Mouse (Mus musculus): Measurements from ENCODE around the gene Zbtb40. TPM values are rescaled to one million over a fixed set of nuclear protein-coding genes. Genes with fewer than 3 reads are reported as not detected.
A peak's percentile ranks its signal among the peaks of the same experiment; 100 is the strongest.

The Zbtb40 gene
- total and polyA plus RNA-seq, 2 experiments from 2014 or later: 1.2 to 7.5 TPM

- no peak overlapping the region for H3K27ac ChIP-seq (ENCODE audit: low read depth, low read length)
- H3K4me3 ChIP-seq (ENCODE audit: low read depth, low read length): no peak overlapping the region
- peaks cover 45% of the 10 kb centered on the region for H3K27me3 ChIP-seq (ENCODE audit: insufficient read depth, low read length)
- no peak overlapping the region for H3K4me2 ChIP-seq (ENCODE audit: low read depth, low read length, poor library complexity, severe bottlenecking)
- 64% methylated on average over 5 of the region's 5 CpGs for WGBS
- H3K9me3 ChIP-seq (ENCODE audit: low read length): no peaks in the 10 kb centered on the region
- no peak overlapping the region for H3K9ac ChIP-seq (replicated peaks; ENCODE audit: low read length, poor library complexity, severe bottlenecking)
- no peak for ATAC-seq (ENCODE audit: low FRiP score)
- H3K4me1 ChIP-seq (ENCODE audit: insufficient read depth, low read length): no peaks in the 10 kb centered on the region
- H3K36me3 ChIP-seq (ENCODE audit: insufficient read depth, low read length): no peaks in the 10 kb centered on the region
- no peak for DNase-seq (ENCODE audit: low spot score)
- no peak for TF ChIP-seq CTCF (IDR thresholded peaks at IDR 0.05)
Observed at GRCm38 (mm10) chr4:137053810-137054209, 5.2 kb upstream of the Zbtb40 start.

- peaks cover 26% of the 10 kb centered on the region; the same call in 1 of the 2 replicates for H3K27me3 ChIP-seq (ENCODE audit: insufficient read depth, low read length)
- H3K4me3 ChIP-seq (ENCODE audit: low read depth, low read length): peak overlapping the region; percentile 91
- H3K4me1 ChIP-seq (ENCODE audit: insufficient read depth, low read length): no peaks in the 10 kb centered on the region; the same call in 1 of the 2 replicates
- peak overlapping the region; percentile 80 for H3K27ac ChIP-seq (ENCODE audit: low read depth, low read length)
- ATAC-seq (ENCODE audit: low FRiP score) (peak; percentile 70), DNase-seq (ENCODE audit: low spot score) (peak; percentile 42)
- no peaks in the 10 kb centered on the region for H3K9me3 ChIP-seq (ENCODE audit: low read length)
- peak overlapping the region; percentile 62 for H3K9ac ChIP-seq (replicated peaks; ENCODE audit: low read length, poor library complexity, severe bottlenecking)
- no peaks in the 10 kb centered on the region for H3K36me3 ChIP-seq (ENCODE audit: insufficient read depth, low read length)
- no peak for TF ChIP-seq CTCF (IDR thresholded peaks at IDR 0.05)
- under 1% methylated on average over 52 of the region's 52 CpGs for WGBS
- H3K4me2 ChIP-seq (ENCODE audit: low read depth, low read length, poor library complexity, severe bottlenecking): peak overlapping the region; percentile 81
Observed at GRCm38 (mm10) chr4:137047840-137048549, 606 bp downstream of the Zbtb40 start.

GRCm38 (mm10) chr4:137046110-137046509 is 2.5 kb downstream of the Zbtb40 start:
- TF ChIP-seq CTCF (IDR thresholded peaks at IDR 0.05): no peak
- Histone ChIP-seq H3K4me1 (ENCODE audit: insufficient read depth, low read length) (peaks cover 4% of the 10 kb centered on the region; the same call in 1 of the 2 replicates), H3K36me3 (ENCODE audit: insufficient read depth, low read length) (no peaks in the 10 kb centered on the region), H3K27me3 (ENCODE audit: insufficient read depth, low read length) (peaks cover 10% of the 10 kb centered on the region; the same call in 1 of the 2 replicates), H3K9ac (replicated peaks; ENCODE audit: low read length, poor library complexity, severe bottlenecking) (no peak overlapping the region), H3K4me3 (ENCODE audit: low read depth, low read length) (no peak overlapping the region), H3K9me3 (ENCODE audit: low read length) (no peaks in the 10 kb centered on the region), H3K27ac (ENCODE audit: low read depth, low read length) (no peak overlapping the region), H3K4me2 (ENCODE audit: low read depth, low read length, poor library complexity, severe bottlenecking) (no peak overlapping the region)
- ATAC-seq (ENCODE audit: low FRiP score): no peak
- DNase-seq (ENCODE audit: low spot score): no peak
- WGBS: 71% methylated on average over 5 of the region's 5 CpGs

GRCm38 (mm10) chr4:137044516-137044915 is 4.1 kb downstream of the Zbtb40 start:
- H3K4me1 ChIP-seq (ENCODE audit: insufficient read depth, low read length): peaks cover 5% of the 10 kb centered on the region; the same call in 1 of the 2 replicates
- no peak for DNase-seq (ENCODE audit: low spot score)
- H3K27me3 ChIP-seq (ENCODE audit: insufficient read depth, low read length): no peaks in the 10 kb centered on the region
- H3K9ac ChIP-seq (replicated peaks; ENCODE audit: low read length, poor library complexity, severe bottlenecking): no peak overlapping the region
- TF ChIP-seq CTCF (IDR thresholded peaks at IDR 0.05): no peak
- H3K9me3 ChIP-seq (ENCODE audit: low read length): no peaks in the 10 kb centered on the region
- WGBS: 28% methylated on average over 5 of the region's 5 CpGs
- H3K4me2 ChIP-seq (ENCODE audit: low read depth, low read length, poor library complexity, severe bottlenecking): peak overlapping the region; percentile 25; the same call in 1 of the 2 replicates
- no peak overlapping the region for H3K4me3 ChIP-seq (ENCODE audit: low read depth, low read length)
- no peaks in the 10 kb centered on the region for H3K36me3 ChIP-seq (ENCODE audit: insufficient read depth, low read length)
- peak overlapping the region; percentile 39 for H3K27ac ChIP-seq (ENCODE audit: low read depth, low read length)
- ATAC-seq (ENCODE audit: low FRiP score): no peak

- H3K36me3 ChIP-seq (ENCODE audit: insufficient read depth, low read length): no peaks in the 10 kb centered on the region
- 27% methylated on average over 11 of the region's 11 CpGs for WGBS
- H3K27ac ChIP-seq (ENCODE audit: low read depth, low read length): peak overlapping the region; percentile 39; the same call in 1 of the 2 replicates
- DNase-seq (ENCODE audit: low spot score) (peak; percentile 30), ATAC-seq (ENCODE audit: low FRiP score) (no peak)
- no peaks in the 10 kb centered on the region for H3K27me3 ChIP-seq (ENCODE audit: insufficient read depth, low read length)
- H3K9me3 ChIP-seq (ENCODE audit: low read length): no peaks in the 10 kb centered on the region
- no peak overlapping the region for H3K9ac ChIP-seq (replicated peaks; ENCODE audit: low read length, poor library complexity, severe bottlenecking)
- H3K4me2 ChIP-seq (ENCODE audit: low read depth, low read length, poor library complexity, severe bottlenecking): peak overlapping the region; percentile 25
- TF ChIP-seq CTCF (IDR thresholded peaks at IDR 0.05): no peak
- H3K4me1 ChIP-seq (ENCODE audit: insufficient read depth, low read length): peaks cover 5% of the 10 kb centered on the region; the same call in 1 of the 2 replicates
- no peak overlapping the region for H3K4me3 ChIP-seq (ENCODE audit: low read depth, low read length)
Observed at GRCm38 (mm10) chr4:137043799-137044198, 4.8 kb downstream of the Zbtb40 start.

- Histone ChIP-seq H3K9me3 (ENCODE audit: low read length) (no peaks in the 10 kb centered on the region), H3K4me3 (ENCODE audit: low read depth, low read length) (no peak overlapping the region), H3K4me2 (ENCODE audit: low read depth, low read length, poor library complexity, severe bottlenecking) (no peak overlapping the region), H3K9ac (replicated peaks; ENCODE audit: low read length, poor library complexity, severe bottlenecking) (no peak overlapping the region), H3K36me3 (ENCODE audit: insufficient read depth, low read length) (no peaks in the 10 kb centered on the region), H3K27me3 (ENCODE audit: insufficient read depth, low read length) (no peaks in the 10 kb centered on the region), H3K27ac (ENCODE audit: low read depth, low read length) (no peak overlapping the region), H3K4me1 (ENCODE audit: insufficient read depth, low read length) (peaks cover 5% of the 10 kb centered on the region)
- no peak for TF ChIP-seq CTCF (IDR thresholded peaks at IDR 0.05)
- ATAC-seq (ENCODE audit: low FRiP score) (no peak), DNase-seq (ENCODE audit: low spot score) (no peak)
- WGBS: 88% methylated on average over 8 of the region's 8 CpGs
Observed at GRCm38 (mm10) chr4:137042039-137042438, 6.6 kb downstream of the Zbtb40 start.

Data from midbrain, postnatal 0 days (tissue).